Mouse (Mus musculus) ovary, postnatal 36 days (tissue): ENCODE measurements at regions not wholly inside any gene's neighbourhood (a gene's known extent, or its start where the extent isn't known, plus 50 kb on each side); places are given as distances from the start of the nearest gene placed in this dataset.

ENCODE experiments used
- DNase-seq: peaks from one replicate; pipeline ENCODE4 v3.0.0; 2022; ENCODE audit warnings: low spot score, mixed read lengths

DNA sequence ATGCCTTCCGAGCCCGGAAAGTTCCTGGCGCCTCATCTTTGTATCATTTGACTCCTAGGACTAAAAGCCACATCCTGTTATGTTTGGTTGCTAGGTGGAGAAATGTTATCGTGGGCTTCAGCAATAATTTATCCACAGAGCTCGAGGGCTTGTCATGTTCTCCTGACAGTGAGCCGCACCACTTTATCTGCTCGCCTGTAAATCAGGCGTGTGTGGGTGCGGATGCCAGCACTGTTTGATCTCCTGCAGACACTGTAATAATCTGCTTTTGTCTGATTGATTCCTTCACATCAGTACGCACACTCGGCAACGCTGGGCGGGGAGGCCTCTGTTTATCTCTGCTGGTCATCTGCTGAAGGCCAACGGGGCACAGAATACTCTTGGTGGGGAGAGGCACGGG is 178.5 kb upstream of the Zfp64 start:
- no peak for DNase-seq

GRCm38 (mm10) chr2:169125476-169125875 is 170.1 kb upstream of the Zfp64 start:
- DNase-seq = no peak

DNA sequence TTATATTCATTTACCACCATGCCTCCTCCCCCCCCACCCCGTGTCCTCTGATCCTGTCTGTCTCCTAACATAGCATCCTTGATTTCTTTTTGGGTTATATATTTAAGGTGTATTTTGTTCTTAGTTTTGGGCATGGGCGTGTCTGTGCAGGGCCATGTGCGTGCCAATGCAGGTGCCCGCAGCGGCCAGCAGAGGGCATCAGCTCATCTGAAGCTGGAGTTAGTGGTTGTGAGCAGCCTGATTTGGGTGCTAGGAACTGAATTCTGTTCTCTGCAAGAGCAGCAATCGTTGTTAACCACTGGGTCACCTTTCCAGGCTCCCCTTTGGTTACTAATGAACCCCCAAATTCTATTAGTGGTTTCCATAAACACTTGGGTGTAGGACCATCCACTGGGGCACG is 167.5 kb upstream of the Zfp64 start:
- no peak for DNase-seq

GRCm38 (mm10) chr2:169116841-169117240 is 161.5 kb upstream of the Zfp64 start:
- no peak for DNase-seq

DNA sequence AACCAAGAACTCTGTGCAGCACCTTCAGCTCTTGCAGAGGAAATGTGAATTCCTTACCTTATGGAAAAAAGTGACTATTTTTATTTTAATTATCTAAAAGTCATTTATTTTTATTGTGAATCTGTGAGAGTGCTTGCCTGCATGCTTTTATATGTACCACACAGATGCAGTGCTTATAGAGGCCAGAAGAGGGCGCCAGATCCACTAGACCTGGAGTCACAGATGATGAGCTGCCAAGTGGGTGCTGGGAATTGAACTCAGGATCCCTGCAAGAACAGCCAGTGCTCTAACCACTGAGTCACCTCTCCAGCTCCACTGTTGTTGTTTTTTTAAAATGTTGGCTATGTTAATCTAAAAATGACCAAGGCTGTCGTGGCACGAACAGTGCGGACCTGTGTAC is 153.7 kb upstream of the Zfp64 start:
- DNase-seq = no peak

- DNase-seq = peak; percentile 42
These were observed 152.7 kb upstream of the Zfp64 start for GRCm38 (mm10) chr2:169108037-169108436.

DNA sequence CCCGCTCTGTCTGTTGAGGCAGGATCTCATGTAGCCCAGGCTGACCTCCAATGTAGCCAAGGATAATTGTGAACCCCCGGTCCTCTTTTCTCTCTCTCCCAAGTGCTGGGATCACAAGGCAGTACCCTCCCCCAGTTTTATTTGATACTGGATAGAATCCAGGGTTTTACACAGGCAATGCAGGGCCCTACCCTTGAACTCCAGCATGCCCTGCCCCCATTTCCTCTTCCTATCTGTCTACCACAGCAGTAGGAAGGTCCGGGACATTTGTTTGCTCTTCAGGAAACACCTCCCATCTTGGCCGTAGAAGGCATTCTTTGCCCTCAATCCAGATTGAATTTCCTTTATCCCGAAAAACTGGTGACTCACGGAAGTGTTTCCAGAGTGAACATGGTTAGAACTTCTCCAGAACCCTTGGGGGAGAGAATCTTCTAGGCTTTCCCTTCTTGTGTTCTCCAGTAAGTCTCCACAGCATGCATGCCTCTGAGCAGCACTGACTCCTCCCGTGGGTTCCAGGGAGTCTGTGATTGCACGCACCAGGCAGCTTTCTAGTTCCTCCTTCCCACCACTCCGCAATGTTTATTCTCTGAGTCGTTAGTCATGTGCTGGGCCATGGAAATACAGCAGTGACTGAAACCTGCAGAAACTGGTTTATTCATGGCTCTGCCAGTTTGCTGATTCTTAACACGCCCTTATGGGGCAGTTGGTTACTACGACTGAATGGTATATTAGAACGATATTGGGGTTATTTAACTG is 146.3 kb upstream of the Zfp64 start:
- DNase-seq = no peak

DNA sequence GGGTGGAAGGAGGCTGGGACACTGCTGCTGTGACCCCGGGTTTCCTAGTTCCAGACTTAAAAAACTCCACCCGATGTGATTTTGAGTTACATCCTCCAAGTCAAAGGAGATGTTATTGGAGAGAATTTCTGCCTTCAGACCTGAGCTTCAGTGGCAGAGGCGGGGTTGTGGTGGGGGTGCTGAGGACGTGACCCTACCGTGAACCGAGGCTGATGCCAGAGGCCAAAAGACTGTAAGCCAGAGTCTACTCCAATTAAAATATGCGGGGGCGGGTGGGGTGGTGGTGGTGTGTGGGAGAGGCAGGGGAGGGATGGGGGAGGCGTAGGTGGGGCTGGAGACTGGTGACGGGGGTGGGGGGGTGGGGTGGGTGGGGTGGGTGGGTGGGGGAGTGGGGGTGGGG is 145.1 kb upstream of the Zfp64 start:
- no peak for DNase-seq

DNA sequence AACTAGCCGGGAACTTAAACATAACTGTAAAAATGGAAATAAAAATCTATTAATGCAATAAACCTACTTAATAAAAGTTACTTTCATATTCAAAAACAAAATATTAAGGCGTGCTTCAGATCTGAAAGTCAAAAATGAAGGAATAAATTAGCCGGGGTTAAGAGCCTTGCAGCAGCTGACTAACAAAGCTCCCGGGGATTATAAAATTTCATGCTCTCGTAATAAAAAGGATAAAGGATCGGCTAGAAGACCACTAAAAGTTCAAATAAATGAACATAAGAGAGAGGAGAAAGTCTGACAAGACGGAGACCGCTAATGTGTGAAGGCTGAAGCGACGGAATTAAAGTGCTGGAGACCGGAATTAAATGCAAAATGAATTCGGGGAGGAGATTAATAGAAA is 144.3 kb upstream of the Zfp64 start:
- DNase-seq = no peak

GRCm38 (mm10) chr2:169098591-169098990 is 143.2 kb upstream of the Zfp64 start:
- no peak for DNase-seq

GRCm38 (mm10) chr2:169094011-169094754 is 138.8 kb upstream of the Zfp64 start:
- DNase-seq = no peak

- DNase-seq = no peak
These were observed 134.9 kb upstream of the Zfp64 start for GRCm38 (mm10) chr2:169090256-169090655.

DNA sequence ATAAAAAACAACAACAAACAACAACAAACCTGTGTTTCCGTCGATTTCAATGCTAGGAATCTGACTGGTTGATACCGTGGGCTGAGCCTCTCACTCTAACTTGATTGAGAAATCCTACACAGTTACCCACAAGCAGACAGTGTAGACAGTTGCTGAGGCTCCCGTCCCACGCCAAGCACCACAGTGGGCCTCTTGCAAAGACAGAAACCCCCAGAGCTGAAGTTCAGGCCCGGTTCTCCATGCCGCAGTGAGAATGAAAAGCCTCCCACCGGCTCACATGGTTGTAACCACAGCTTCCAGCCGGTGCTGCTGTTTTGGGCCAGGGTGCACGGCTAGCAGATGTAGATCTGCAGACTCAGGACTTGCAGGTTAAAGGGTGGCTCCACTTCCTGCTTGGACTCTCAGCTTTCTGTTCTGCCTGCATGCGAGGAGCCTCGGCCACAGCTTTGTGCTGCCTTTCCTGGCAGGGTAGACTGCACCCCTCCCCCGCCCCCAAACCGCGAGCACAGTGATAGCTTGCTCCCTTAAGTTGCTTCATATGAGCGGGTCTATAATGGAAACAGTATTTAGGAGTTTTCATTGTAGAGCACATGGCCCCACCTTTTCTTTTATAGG is 133.6 kb upstream of the Zfp64 start:
- no peak for DNase-seq

- no peak for DNase-seq
These were observed 132.9 kb upstream of the Zfp64 start for GRCm38 (mm10) chr2:169088301-169088700.

- DNase-seq = no peak
These were observed 115.9 kb upstream of the Zfp64 start for GRCm38 (mm10) chr2:169071267-169071666.

DNA sequence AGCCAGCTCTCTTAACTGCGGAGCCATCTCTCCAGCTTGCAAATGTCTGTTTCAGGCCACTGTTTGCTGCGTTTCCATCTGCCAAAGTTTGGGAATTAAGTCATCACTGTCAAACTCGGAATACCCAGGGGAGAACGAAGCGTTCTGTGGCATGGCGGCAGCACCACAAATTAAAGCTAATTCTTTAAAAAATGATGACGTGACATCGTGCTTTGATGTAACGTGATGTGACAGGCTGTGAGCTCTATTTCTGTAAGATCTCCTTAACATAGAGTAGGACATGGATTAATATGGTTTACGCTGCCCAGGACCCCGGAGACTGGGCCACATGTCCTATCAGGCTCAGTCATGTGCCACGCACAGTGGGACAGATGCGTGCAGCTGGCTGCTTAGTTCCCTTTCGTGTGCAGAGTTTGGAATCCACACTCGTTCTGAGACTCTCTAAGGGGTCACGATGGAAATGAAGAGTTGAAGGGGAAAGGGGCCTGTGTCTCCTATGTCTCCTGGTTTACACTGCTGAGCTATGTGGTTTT is 109.8 kb upstream of the Zfp64 start:
- DNase-seq = no peak

- peak; percentile 70 for DNase-seq
These were observed 106.1 kb upstream of the Zfp64 start for GRCm38 (mm10) chr2:169061520-169061919.

- no peak for DNase-seq
These were observed 105.1 kb upstream of the Zfp64 start for GRCm38 (mm10) chr2:169060495-169060894.

DNA sequence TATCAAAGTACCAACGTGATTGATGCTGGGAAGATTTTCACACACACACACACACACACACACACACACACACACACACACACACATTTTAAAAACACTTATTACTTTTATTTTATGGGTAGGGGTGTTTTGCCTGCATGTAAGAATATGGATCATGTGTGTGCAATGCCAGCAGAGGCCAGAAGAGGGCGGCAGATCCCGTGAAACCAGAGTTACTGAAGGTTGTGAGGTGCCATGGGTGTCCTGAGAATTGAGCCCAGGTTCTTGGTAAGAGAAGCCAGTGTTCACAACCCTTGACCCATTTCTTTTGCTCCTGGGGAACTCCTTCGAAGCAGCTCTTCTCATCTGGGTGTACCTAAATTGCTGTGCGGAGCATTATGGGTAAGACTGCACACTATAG is 102.4 kb upstream of the Zfp64 start:
- DNase-seq = no peak

DNA sequence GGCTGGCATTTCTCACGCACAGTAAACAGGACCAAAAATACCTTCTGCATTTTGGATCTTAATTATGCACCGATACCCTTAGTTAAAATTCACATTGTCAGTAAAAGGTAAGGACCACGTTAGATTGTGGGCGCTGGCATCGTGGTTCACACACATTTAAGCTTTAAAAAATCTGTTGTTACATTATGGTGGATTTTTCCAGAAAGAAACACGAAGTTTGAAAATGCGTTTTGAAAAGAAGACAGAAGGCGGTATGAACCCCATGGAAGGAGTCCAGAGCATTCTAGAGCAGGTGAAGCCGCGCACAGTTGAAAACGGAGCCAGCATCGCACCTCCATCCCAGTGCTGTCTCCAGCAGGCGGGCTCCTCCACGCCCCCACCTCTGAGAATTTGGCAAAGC is 94.6 kb upstream of the Zfp64 start:
- DNase-seq = no peak

GRCm38 (mm10) chr2:169041748-169042147 is 86.4 kb upstream of the Zfp64 start:
- DNase-seq = no peak

DNA sequence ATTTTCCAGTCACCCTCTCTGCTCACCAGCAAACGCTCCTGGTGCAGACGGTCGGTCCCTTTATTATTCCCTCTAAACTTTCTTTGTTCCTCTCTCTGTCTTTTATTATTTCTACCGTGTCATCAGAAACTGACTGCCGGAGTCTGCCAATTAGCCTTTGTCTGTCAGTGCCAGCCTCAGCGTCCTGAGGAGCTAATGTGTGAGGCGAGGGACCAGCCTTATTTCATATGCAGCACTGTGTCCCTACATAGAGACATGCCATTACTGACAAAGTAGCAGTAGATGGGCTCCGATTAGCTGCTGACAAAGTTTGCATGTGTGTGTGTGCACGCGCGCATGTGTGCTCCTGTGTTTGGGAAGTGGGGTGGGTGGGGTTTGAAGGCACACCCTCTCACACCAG is 82.6 kb upstream of the Zfp64 start:
- no peak for DNase-seq

DNA sequence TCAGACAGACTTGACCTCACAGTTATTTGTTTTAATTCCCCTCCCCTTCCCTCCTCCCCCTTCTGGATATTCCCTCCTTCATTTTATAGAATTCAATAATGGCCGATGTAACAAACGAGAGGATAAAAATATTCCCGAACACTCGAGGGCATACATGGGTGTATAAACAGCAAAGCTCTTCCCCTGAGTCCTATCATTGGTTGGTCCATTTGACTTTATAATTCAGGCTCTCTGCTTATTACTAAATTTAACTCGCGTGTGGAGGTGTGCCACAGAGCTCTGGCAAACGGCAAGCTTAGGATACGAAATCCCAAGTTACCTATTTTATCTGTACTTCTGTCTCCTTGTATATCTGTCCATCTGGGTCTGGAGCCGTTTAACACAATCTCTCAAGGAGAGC is 82.1 kb upstream of the Zfp64 start:
- no peak for DNase-seq
